Mouse (Mus musculus) hindbrain, embryonic 16.5 days (tissue): ENCODE data around the gene Arhgap23. TPM values are rescaled to one million over a fixed set of nuclear protein-coding genes. Genes with fewer than 3 reads are reported as not detected.

Source experiments
- ATAC-seq: fragments of 200-750 bp; cut with Nextera tagmentation; 2 replicates; pipeline ENCODE4 v1.8.0; 2017; ENCODE audit warnings: moderate TSS enrichment, moderate library complexity
- H3K27ac ChIP-seq: fragments of 300-500 bp; sonication (generic); 2 replicates; pipeline ENCODE4 v1.5.1; 2014; ENCODE audit warnings: low read depth, mild to moderate bottlenecking, control low read depth, low read length, moderate library complexity
- H3K27me3 ChIP-seq: fragments of 300-500 bp; sonication (generic); replicated peaks from 2 replicates; pipeline ENCODE4 v1.6.1; 2014; ENCODE audit warnings: low read length; ENCODE audit not compliant: control insufficient read depth, insufficient read depth
- H3K36me3 ChIP-seq: fragments of 300-500 bp; sonication (generic); 2 replicates; pipeline ENCODE4 v1.6.1; 2014; ENCODE audit warnings: mild to moderate bottlenecking, low read length, moderate library complexity, mixed read lengths; ENCODE audit not compliant: control insufficient read depth, insufficient read depth
- H3K4me1 ChIP-seq: fragments of 300-500 bp; sonication (generic); 2 replicates; pipeline ENCODE4 v1.6.1; 2014; ENCODE audit warnings: low read depth, low read length; ENCODE audit not compliant: control insufficient read depth, insufficient read depth
- H3K4me2 ChIP-seq: fragments of 300-500 bp; sonication (generic); 2 replicates; pipeline ENCODE4 v1.6.1; 2014; ENCODE audit warnings: mild to moderate bottlenecking, low read length, control low read depth, moderate library complexity
- H3K4me3 ChIP-seq: fragments of 300-500 bp; sonication (generic); 2 replicates; pipeline ENCODE4 v1.5.1; 2014; ENCODE audit warnings: mild to moderate bottlenecking, low read length, control low read depth, moderate library complexity
- H3K9ac ChIP-seq: fragments of 300-500 bp; sonication (generic); 2 replicates; pipeline ENCODE4 v1.6.1; 2014; ENCODE audit warnings: low read depth, mild to moderate bottlenecking, control low read depth, low read length, moderate library complexity
- H3K9me3 ChIP-seq: fragments of 300-500 bp; sonication (generic); 2 replicates; pipeline ENCODE4 v1.6.1; 2014; ENCODE audit warnings: mild to moderate bottlenecking, low read length, moderate library complexity; ENCODE audit not compliant: control insufficient read depth
- WGBS: fragments of 180-500 bp; shearing (Covaris S2); extraction: QIAGEN DNeasy Blood & Tissue Kit; methylation state at CpG from one replicate; pipeline ENCODE4 v1.1.7; 2014; 5-methylcytosine and 5-hydroxymethylcytosine counted together
- polyA plus RNA-seq: library from polyadenylated mRNA; unstranded; fragments of >200 nt; fragmentation: Nextera tagmentation; extraction: Ambion mirVana; gene quantifications from 2 replicates; pipeline ENCODE4 v1.2.1, GENCODE M21; 2015

Gene Arhgap23
- polyA plus RNA-seq, 1 experiment from 2014 or later, result 9.4 TPM

GRCm38 (mm10) chr11:97500720-97501448 lies 85.6 kb downstream of the Arhgap23 start:
- Histone ChIP-seq H3K9me3 (no peaks in the 10 kb centered on the region), H3K4me3 (peak overlapping the region; percentile 32), H3K4me2 (peak overlapping the region; percentile 55), H3K36me3 (peaks cover 7% of the 10 kb centered on the region), H3K4me1 (peaks cover 7% of the 10 kb centered on the region), H3K9ac (peak overlapping the region; percentile 55), H3K27ac (no peak overlapping the region), H3K27me3 (peaks cover 22% of the 10 kb centered on the region)
- ATAC-seq, result peak; percentile 31; the same call in 1 of the 2 replicates
- WGBS, result 13% methylated on average over 50 of the region's 51 CpGs

- Histone ChIP-seq H3K4me3 (no peak overlapping the region), H3K4me2 (no peak overlapping the region), H3K4me1 (peaks cover 7% of the 10 kb centered on the region), H3K36me3 (peaks cover 4% of the 10 kb centered on the region), H3K27me3 (peaks cover 21% of the 10 kb centered on the region), H3K9me3 (no peaks in the 10 kb centered on the region), H3K9ac (no peak overlapping the region), H3K27ac (no peak overlapping the region)
- 44% methylated on average over 9 of the region's 9 CpGs for WGBS
- no peak for ATAC-seq
Observed at GRCm38 (mm10) chr11:97502383-97502782, 87.0 kb downstream of the Arhgap23 start.

GRCm38 (mm10) chr11:97502846-97503245 lies 87.5 kb downstream of the Arhgap23 start:
- ATAC-seq, result no peak
- Histone ChIP-seq H3K4me1 (peaks cover 7% of the 10 kb centered on the region), H3K4me2 (no peak overlapping the region), H3K9ac (no peak overlapping the region), H3K9me3 (no peaks in the 10 kb centered on the region), H3K4me3 (no peak overlapping the region), H3K27me3 (peaks cover 16% of the 10 kb centered on the region), H3K27ac (no peak overlapping the region), H3K36me3 (peaks cover 2% of the 10 kb centered on the region)
- 86% methylated on average over 4 of the region's 4 CpGs for WGBS

GRCm38 (mm10) chr11:97505784-97506183 lies 90.5 kb downstream of the Arhgap23 start:
- Histone ChIP-seq H3K27me3 (peaks cover 3% of the 10 kb centered on the region), H3K27ac (no peak overlapping the region), H3K4me1 (peaks cover 11% of the 10 kb centered on the region), H3K9ac (no peak overlapping the region), H3K9me3 (no peaks in the 10 kb centered on the region), H3K4me3 (no peak overlapping the region), H3K36me3 (peaks cover 2% of the 10 kb centered on the region; the same call in 1 of the 2 replicates), H3K4me2 (no peak overlapping the region)
- ATAC-seq, result no peak
- 82% methylated on average over 4 of the region's 4 CpGs for WGBS

GRCm38 (mm10) chr11:97506331-97506730 lies 91.0 kb downstream of the Arhgap23 start:
- H3K27ac ChIP-seq, result no peak overlapping the region
- H3K4me3 ChIP-seq, result no peak overlapping the region
- no peaks in the 10 kb centered on the region for H3K9me3 ChIP-seq
- ATAC-seq, result no peak
- H3K4me2 ChIP-seq, result no peak overlapping the region
- no peaks in the 10 kb centered on the region for H3K36me3 ChIP-seq
- no peak overlapping the region for H3K9ac ChIP-seq
- H3K27me3 ChIP-seq, result no peaks in the 10 kb centered on the region
- peaks cover 15% of the 10 kb centered on the region for H3K4me1 ChIP-seq
- WGBS, result 56% methylated on average over 8 of the region's 8 CpGs

GRCm38 (mm10) chr11:97508198-97508597 lies 92.9 kb downstream of the Arhgap23 start:
- Histone ChIP-seq H3K27me3 (no peaks in the 10 kb centered on the region), H3K27ac (no peak overlapping the region), H3K9me3 (no peaks in the 10 kb centered on the region), H3K4me3 (no peak overlapping the region), H3K4me1 (peaks cover 15% of the 10 kb centered on the region), H3K9ac (no peak overlapping the region), H3K4me2 (no peak overlapping the region), H3K36me3 (no peaks in the 10 kb centered on the region)
- no peak for ATAC-seq
- WGBS, result 85% methylated on average over 3 of the region's 3 CpGs

- no peaks in the 10 kb centered on the region for H3K36me3 ChIP-seq
- H3K4me1 ChIP-seq, result peaks cover 15% of the 10 kb centered on the region
- H3K27me3 ChIP-seq, result no peaks in the 10 kb centered on the region
- H3K27ac ChIP-seq, result no peak overlapping the region
- H3K9me3 ChIP-seq, result no peaks in the 10 kb centered on the region
- no peak overlapping the region for H3K4me2 ChIP-seq
- 48% methylated on average over 5 of the region's 5 CpGs for WGBS
- H3K9ac ChIP-seq, result no peak overlapping the region
- no peak for ATAC-seq
- H3K4me3 ChIP-seq, result no peak overlapping the region
Observed at GRCm38 (mm10) chr11:97509058-97509457, 93.7 kb downstream of the Arhgap23 start.

GRCm38 (mm10) chr11:97509715-97510485 lies 94.6 kb downstream of the Arhgap23 start:
- Histone ChIP-seq H3K4me1 (peaks cover 15% of the 10 kb centered on the region), H3K27ac (0 out of 2 replicates have a peak overlapping the region, but pooled peaks have one; percentile 19)
- 43% methylated on average over 24 of the region's 24 CpGs for WGBS

More at GRCm38 (mm10) chr11:97509715-97510485, 94.6 kb downstream of the Arhgap23 start:
- ATAC-seq, result peak; percentile 41; the same call in 1 of the 2 replicates
- Histone ChIP-seq H3K4me3 (no peak overlapping the region), H3K9ac (no peak overlapping the region), H3K4me2 (no peak overlapping the region), H3K36me3 (peaks cover 2% of the 10 kb centered on the region; the same call in 1 of the 2 replicates), H3K27me3 (no peaks in the 10 kb centered on the region), H3K9me3 (no peaks in the 10 kb centered on the region)
